Mouse (Mus musculus) telencephalon, adult 2 months (tissue): ENCODE measurements around the gene Clec5a.
A peak's percentile ranks its signal among the peaks of the same experiment; 100 is the strongest.
"Not testable (repeated sequence)": the region's sequence is repeated elsewhere in the genome, so short reads cannot be mapped to it uniquely, and the experiment has no call there.

ENCODE experiments used
- DNase-seq: peaks from one replicate; pipeline ENCODE4 v3.0.0-alpha.2; 2011; ENCODE audit warnings: low read depth, low spot score

The Clec5a gene

GRCm38 (mm10) chr6:40585645-40586044, at the start of gene Clec5a:
Gene Clec5a, minus strand, starts transcription at chr6:40585821.
- DNase-seq, result no peak

- DNase-seq, result no peak
Measured at GRCm38 (mm10) chr6:40634640-40635071, 49.0 kb upstream of the Clec5a start.

GRCm38 (mm10) chr6:40628406-40629000, 42.9 kb upstream of the Clec5a start, which contains the start of gene Mgam:
Gene Mgam, plus strand, starts transcription at chr6:40628831.
- no peak for DNase-seq

GRCm38 (mm10) chr6:40626111-40626510, 40.5 kb upstream of the Clec5a start:
- DNase-seq, result no peak

GRCm38 (mm10) chr6:40617965-40618364, 32.3 kb upstream of the Clec5a start:
- DNase-seq, result peak; percentile 29

GRCm38 (mm10) chr6:40613260-40613852, 27.7 kb upstream of the Clec5a start, which contains the start of gene Tas2r138:
Gene Tas2r138, minus strand, starts transcription at chr6:40613310.
- no peak for DNase-seq

- DNase-seq, result peak; percentile 49
Measured at GRCm38 (mm10) chr6:40610244-40610643, 24.6 kb upstream of the Clec5a start.

GRCm38 (mm10) chr6:40607431-40607830, 21.8 kb upstream of the Clec5a start:
- peak; percentile 83 for DNase-seq

GRCm38 (mm10) chr6:40598546-40598945, 12.9 kb upstream of the Clec5a start:
- not testable (repeated sequence) for DNase-seq

- no peak for DNase-seq
Measured at GRCm38 (mm10) chr6:40594804-40595550, 9.4 kb upstream of the Clec5a start.

GRCm38 (mm10) chr6:40588346-40588745, 2.7 kb upstream of the Clec5a start:
- DNase-seq, result no peak

- no peak for DNase-seq
Measured at GRCm38 (mm10) chr6:40584336-40584735, 1.3 kb downstream of the Clec5a start.

- peak; percentile 29 for DNase-seq
Measured at GRCm38 (mm10) chr6:40576305-40576704, 9.3 kb downstream of the Clec5a start.

- DNase-seq, result no peak
Measured at GRCm38 (mm10) chr6:40573618-40574017, 12.0 kb downstream of the Clec5a start.

- no peak for DNase-seq
Measured at GRCm38 (mm10) chr6:40569187-40569586, 16.4 kb downstream of the Clec5a start, which contains the start of gene Olfr460. Gene Olfr460, plus strand, starts transcription at chr6:40569487.

- no peak for DNase-seq
Measured at GRCm38 (mm10) chr6:40554950-40555349, 30.7 kb downstream of the Clec5a start, which contains the start of gene Olfr461. Gene Olfr461, minus strand, starts transcription at chr6:40555050.

GRCm38 (mm10) chr6:40544690-40545089, 40.9 kb downstream of the Clec5a start:
- no peak for DNase-seq
